Mouse (Mus musculus): ENCODE measurements around the gene Elane.

Elane gene

DNA sequence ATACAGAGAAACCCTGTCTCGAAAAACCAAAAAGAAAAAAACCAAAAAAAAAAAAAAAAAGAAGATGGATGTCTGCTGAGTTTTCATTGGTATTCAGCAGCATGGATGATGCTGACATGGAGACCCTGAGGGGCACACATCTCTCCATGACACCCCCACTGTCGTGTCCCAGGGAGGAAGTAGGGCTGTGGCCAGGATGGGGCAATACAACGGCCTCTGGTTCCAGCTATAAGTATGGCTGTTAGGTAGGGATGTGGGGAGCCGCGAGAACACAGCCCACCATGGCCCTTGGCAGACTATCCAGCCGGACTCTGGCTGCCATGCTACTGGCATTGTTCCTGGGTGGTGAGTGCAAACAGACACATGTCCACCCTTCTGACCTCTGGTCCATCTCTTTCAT, at the start of gene Elane:
Gene Elane, plus strand, starts transcription at position 194 of the 400 bp plus-strand sequence.
- no peak for DNase-seq

DNA sequence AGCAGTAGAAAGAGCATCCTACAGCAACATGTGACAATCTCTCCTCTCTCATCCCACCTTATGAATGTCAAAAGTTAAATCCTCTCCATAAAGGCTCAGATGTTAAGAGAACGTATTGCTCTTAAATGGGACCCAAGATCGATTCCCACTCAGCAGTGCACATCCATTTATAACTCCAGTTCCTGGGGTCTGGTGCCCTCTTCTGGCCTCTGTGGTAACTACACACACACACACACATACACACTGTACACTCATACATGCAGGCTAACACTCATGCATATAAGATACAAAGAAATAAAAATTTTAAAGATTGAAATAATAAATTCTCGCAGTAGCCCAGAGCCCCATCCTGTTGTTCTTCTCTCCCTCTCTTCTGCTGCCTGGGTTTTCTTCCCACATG, 49.1 kb upstream of the Elane start:
- no peak for DNase-seq

DNA sequence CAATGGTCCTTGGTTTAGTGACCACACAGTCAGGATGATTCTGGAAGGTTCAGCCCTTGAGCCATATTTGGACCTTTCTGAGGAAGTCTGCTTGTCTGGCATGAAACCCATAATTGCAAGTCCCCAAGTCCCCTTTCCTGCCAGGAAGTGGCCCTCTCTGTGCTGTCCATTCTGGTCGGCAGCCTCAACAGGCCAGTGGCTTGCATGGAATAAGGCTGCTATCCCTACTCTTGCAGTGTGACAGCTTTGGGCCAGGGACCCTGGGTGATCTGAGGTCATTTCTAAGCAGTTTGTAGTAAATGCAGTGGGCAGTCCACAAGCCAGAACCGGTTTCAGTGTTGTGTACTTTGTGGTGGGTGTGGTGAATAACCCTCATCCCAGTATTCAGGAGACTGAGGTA, 47.9 kb upstream of the Elane start:
- DNase-seq = no peak

DNA sequence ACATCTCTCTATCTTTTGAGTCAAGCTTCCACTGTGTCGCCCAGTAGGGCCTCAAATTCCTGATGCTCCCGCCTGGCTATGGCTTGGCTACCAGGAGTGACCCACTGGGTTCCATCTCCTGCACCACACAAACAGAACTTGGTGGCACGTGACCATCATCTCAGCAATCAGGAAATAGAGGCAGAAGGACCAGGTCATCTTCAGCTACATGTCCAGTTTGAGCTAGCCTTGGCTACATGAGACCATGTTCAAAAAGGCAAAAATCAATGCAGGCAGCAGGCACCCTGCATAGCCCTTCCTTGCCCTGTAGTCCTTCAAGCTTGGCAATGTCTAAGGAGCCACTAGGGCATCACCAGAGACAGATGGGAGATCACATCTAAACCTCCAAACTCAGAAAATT, 46.0 kb upstream of the Elane start:
- no peak for DNase-seq

DNA sequence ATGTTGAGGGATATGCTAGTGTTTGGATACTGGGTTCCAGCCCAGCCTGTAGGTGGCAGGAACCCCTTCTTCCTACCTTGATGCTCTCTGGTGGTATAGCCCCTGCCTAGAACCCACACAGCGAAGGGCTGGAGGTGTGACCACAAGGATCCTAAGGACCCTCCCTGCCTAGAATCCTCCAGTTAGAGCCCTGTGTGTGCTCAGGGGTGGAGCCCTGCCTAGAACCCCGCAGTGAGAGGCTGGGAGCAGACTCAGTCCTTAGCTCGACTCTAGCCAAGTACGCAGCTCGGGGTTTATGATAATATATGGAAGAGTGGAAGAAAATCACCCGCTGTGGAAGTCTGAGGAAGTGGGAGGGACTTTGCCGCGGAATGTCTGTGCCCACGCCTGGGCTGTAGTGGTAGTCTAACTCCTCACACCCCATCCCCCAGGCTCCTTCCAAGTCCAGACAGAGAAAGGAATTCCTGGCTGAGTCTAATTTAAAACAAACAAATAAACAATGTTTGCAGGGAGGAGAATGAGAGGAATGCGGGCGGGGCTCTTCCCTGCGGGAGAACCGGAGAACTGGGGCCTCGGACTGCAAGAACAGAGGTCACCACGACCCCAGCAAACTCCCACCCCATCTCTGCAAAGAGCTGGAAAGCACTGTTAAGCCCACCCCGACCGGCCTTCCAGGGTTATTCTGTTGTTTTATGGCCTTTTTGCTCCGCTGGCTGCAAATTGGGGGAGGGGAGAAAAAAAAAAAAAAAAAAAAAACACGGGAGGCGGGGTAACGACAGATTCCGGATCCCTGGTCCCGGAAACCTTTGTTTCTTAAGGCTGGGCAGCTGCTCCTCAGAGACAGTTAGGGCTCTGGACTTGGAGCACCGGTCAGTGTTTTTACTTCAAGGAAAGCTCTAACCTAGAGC, 45.1 kb upstream of the Elane start:
- DNase-seq = peak; percentile 76

DNA sequence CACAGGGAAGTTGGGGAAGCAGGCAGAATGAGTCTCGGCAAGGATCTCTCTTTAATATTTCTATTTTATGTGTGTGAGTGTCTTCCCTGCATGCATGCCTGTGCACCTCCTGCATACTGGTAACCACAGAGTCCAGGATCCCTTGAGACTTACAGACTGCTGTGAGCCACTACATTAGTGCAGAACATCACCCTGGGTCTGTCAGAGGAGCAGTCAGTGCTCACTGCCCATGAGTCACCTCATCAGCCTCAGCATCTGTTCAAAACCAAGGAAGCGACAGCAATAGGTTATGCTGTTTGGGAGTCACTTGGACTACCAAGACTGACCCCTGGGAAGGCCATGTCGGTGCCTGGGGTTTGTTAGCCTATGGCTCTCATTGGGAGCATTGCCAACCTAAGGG, 43.7 kb upstream of the Elane start:
- DNase-seq = no peak

DNA sequence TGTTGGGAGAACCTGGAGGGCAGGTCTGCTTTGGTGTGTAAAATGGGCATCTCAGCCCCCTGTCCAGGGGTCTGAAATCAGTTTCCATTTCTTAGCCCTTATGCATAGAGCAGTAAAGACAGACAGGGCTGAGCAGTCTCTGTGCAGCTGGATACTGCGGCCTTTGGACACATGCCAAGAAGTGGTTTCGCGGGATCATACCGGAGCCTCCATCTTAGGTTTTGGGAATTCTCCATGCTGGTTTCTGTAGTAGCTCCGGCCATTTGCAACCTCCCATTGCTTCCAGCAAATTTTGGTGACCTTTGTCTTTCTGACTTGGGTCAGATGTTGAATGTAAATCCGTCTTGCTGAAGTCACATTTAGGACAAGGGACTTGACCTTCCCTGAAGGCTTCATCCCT, 42.6 kb upstream of the Elane start:
- DNase-seq = no peak

DNA sequence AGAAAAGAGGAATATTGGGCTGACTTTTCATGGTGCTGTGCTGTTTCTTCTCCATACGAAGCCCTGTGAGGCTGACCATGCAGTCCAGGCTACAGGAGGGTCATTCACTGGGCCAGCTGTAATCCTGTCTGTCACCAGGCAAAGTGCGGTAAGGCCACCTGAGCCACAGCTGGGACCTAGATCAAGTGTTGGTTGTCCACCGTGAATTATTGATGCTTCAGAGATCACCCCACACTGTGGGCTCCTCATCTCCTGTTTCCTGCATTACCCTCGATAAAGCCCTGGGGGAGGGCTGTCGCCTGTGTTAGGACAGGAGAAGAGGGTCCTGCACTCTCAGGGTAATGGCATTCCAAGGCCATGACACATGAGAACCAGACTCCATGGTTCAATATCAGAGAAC, 39.5 kb upstream of the Elane start:
- no peak for DNase-seq

DNA sequence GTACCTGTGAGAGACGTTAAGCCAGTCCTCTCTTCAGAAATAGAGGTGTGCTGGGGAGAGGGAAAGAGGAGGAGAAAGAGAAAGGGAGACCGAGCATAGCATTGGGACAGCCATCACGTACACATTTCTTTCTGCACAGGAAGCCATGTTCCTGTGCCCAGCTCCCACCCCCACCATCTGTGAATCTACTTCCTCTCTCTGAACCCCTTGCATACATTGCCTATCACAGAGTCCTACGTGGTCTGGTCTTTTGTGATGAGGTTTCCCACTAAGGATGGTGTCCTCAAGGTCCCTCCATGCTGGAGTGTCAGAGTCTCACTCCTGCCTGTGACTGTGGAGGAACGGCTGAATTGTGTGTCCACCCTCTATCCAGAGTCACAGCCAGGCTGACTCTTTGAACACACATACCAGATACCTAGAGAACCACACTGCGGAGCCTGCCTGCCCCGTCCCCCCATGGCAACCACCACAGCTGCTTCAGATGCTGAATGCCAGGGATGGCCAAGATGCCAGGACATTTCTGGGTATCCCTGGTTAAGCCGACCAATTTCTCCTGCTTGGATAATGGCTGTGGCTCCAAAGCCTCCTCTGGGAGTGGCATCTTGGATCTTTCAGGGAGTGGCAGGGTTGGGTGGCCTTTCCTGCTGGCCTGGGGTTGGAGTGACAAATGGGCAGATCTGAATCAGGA, 36.0 kb upstream of the Elane start:
- no peak for DNase-seq

DNA sequence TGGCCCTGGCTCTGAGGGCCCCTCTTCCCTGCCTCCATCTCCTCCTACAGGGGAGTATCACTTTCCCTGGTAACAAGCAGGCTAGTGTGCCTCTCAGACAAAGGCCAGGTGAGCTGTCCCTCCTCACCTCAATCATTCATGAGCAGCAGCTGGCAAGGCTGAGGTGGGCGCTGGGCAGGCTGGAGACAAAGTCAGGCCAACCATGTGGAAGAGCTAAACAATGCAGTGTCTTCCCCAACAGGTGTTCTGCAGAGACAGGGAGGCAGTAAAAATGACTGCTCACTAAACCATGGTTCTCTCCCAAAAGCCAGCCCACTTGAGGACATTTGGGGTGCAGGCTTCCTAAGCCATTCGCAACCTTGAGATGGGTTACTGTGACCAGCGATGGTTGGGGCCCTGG, 34.4 kb upstream of the Elane start:
- no peak for DNase-seq

DNA sequence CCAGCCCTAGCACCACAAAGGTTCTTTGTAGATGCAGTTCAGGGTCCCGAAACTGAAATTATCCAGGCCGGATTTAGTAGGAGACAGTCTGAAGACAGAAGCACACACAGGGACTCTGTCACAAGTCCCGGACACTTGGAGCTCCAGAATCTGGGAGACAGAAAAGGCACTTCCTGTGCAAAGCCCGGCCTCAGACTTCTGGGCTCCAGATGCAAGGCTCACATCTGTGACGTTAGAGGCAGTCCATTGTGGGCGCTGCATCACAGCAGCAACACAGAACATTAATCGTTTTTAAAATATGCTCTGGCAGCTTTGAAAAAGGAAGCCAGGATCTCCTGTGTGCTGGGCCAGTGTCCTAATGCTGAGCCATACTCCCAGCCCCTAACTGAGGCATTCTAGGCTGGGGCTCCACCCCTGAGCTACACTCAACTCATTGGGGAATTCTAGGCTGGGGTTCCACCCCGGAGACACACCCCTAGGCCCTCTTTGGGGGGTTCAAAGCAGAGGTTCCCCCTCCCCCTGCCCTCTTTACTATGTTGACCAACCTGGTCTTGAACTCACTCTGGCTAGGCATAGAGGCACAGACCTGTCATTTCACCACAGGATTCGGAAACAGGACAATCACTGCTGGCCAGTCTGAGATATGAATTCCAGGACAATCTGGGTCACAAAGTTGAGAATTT, 33.8 kb upstream of the Elane start:
- no peak for DNase-seq

DNA sequence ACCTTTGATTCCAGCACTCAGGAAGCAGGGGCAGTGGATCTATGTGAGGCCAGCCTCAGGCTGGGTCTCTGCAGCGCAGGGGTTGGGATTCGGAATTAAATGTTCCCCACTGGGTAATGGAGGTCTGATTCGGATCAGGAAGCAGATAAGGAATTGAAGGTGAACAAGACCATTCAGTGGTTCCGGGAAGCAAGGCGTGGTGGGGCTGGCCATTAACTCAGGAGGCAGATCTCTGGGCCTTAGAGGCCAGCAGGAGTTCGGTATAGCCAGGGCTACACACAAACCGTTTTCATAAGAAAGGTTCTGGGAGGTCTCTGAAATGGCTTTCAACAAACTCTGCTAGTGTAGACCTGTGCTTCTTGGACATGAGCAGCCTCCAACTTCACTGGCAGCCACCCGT, 33.2 kb upstream of the Elane start:
- DNase-seq = no peak

DNA sequence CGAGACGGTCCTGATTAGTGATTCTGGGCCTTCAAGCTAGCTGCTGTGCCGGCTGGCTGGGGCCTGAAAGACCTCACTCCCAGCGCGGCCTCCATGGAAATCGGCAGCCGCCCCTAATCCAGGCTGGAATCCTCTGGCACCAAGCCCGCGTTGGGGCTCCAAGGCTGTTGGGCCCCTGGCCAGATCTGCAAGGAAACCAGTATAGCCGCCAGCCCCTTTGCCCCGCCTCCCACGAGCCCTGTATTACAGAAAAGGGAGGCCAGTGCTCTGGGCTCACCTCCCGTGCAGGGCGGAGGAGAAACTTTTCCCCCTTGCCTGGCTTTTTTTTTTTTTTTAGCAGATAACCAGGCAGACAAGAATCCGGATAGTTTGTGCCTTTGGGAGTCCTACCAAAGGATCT, 32.7 kb upstream of the Elane start:
- peak; percentile 80 for DNase-seq

DNA sequence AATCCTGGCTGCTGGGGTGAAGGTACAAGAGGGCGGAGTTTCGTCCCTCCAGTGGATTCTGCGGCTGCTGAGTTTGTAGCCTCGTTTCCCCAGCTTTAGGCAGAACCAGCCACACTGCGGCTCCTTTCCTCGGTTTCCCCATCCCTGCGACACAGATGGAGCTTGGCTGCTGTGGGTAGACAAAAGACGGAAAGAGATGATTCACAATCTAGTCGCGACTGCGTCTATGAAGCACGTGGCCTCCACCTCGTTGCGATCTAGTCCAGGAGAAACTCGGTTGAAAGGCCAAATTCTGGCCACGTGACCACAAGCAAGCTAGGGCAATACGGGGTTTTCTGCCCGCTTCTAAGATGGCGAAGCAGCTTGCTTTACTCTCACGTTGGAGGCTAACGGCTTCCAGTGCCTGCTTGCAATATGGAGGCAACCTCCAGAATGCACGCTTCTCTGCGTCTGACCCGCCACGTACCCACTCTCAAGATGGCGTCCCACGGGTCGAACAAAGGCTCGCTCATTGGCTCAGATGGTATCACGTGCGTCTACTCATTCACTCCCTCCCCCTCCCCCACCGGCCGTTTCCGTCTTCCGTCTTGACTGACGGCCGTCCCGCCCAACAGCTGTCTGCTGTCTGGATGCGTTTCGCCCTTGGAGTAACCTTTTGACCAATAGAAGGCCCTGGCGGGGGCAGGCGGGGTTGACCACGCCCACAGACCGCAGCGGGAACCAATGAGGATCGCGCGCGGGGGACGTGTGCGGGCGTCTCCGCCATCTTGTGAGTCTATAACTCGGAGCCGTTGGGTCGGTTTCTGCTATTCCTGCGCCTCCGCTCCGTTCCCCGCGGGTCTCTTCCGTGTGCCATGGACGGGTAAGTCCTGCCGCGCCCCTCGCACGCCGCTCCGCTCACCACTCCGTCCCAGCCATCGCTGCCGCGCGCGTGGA, 31.9 kb upstream of the Elane start, which contains the start of gene Ptbp1:
Gene Ptbp1, plus strand, starts transcription at position 568 of the 936 bp plus-strand sequence.
- peak; percentile 99 for DNase-seq

DNA sequence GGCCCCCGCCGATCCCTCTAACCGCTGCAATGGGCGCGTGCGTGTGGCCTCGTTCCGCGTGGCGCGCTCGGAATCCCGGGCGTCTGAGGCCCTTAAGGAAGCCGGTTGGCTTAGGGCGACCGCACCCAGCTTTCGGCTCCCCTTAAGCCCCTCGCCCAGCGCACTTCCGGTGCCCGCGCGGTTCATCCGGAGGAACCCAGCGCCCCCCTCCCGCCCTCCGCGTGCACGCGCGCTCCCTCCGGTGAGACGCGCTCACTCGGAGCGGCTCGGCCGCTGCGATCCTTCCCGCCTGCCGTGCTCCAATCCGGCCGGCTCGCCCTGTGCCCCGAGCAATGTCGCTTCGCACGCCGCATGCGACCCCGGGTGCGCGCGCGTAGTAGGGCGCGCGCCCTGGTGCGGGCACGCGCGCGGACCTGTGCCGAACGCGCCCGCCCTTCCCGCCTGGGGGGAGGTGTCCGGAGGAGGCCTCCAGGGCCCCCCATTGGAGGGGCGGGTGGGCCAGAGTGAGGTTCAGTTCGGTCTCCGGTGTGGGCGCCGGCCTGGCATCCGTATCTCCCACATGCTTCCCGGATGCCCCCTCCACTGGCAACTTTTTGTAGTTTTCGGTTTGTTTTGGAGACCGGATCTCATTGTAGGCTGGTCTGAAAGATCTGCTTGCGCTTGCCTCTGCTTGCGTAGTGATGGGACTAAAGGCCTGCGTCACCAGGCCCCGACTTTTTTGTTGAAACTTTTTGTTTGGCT, 31.1 kb upstream of the Elane start:
- DNase-seq = peak; percentile 64

DNA sequence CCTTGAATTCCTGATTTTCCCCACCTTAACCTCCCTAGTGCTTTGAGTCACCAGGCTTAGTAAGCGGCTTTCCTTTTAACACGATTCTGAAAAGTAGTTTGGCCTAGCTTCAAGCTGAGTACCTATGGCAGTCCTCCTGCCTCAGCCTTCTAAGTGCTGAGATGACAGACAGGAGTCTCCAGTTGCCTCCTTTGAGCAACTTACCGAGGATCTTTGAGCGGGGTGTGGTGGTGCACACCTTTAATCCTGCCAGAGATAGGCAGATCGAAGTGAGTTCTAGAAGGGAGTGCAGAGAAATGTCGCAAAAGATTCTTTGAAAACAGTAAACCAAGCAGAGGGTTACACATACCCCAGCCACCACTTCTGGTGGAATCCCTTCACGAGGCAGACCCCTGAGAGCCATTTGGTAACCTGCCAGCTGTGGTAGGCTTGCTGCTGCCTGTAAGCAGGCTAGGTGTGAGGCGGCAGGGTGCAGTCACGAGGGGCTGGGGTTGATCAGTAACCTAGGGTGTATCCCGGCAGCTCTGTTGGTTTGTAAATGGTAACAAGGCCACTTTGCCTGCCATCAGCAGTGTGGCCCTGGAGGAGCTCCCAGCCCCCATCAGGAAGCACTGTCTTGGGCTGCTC, 30.4 kb upstream of the Elane start:
- no peak for DNase-seq

DNA sequence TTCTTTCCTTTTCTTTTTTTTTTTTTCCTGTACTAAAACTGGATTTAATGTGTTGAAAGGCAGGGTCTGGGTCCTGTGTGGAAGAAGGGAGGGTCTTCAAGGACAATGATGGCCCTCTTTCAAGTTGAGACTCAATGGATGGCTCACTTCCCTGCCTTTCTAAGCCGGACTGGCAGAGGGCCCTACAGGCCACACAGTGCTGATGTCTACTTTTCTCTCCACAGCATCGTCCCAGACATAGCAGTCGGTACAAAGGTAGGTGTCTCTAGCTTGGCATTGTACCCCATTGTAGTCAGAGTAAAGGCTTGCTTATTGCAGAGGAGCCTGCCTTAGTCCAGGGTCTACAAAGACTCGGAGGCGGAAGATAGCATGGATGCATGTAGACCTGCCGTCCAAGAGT, 29.8 kb upstream of the Elane start:
- DNase-seq = no peak

DNA sequence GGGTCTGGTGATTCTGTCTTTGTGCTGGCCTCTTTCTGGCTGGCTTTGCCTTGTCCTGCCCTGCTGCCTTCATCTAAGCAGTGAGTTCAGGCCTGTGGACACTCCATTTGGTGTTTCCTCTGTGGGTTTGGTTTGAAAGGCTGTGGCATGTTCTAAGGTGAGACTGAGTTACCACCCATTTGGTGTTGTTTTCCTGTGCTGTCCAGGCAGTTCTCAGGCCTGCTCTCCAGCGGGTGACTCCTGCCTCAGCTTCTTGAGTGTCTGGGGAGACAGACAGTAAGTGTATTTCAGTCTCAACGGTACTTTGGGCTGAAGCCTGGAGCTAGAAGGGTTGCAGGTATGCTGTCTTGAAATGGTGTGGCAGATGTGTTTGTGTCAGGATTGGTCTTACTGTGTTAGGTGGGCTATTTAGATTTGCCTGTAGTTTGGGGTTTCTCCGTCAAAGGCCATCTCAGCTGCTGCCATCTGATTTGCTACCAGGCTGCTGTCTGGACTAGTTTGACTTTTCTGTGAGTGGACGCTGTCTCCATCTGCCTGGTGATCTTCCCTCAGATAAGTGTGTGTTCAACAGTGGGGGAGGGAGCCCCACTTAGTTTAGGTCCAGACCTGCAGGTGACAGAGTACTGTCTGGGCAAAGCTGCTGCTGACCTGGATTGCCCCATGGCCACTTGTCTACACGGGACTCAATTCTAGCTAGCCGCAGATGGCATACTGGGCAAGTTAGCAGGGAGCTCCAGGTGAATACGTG, 29.2 kb upstream of the Elane start:
- no peak for DNase-seq

DNA sequence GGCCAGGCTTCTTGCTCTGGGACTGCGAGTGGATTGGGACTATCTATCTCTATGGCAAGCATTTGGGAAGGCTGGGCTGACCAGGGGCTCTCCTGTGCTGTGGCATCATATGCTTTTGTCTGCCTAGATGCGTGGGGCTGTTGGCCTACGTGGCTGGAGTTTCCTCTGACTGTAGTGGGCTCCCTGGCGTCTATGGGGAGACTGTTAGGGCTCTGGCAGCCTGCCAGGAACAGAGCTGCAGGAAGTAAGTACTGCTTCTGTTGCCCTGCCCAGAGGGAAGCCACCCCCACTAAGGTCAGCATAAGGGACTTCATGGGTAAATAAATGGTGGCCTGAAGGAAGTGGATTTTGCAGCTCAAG, 28.6 kb upstream of the Elane start:
- no peak for DNase-seq

DNA sequence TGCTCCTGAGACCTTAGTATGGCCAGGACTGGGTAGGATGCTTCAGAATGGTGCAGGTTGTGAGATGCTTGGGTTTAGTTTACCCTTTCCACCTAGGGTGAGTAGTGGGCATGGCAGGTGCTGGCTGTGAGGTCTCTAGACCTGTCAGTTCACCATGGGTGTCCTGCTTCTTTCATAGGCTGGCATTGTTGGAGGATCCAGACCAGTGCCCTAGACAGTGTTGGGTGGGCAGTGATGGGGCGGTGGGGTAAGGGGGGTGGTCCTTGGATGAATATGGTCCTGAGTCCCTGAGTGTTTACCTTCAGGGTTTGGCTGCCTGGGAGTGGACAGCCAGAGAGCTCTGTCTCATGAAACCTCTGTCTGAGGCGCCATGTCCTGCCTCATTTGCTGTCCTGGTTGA, 28.2 kb upstream of the Elane start:
- no peak for DNase-seq

Measured in right cerebral cortex, postnatal 25 days (tissue).